Mouse (Mus musculus) forebrain, embryonic 16.5 days (tissue): ENCODE data around the gene Tap2. TPM values are rescaled to one million over a fixed set of nuclear protein-coding genes. Genes with fewer than 3 reads are reported as not detected.

Experiments
- polyA plus RNA-seq: library from polyadenylated mRNA; unstranded; fragments of >200 nt; fragmentation: Nextera tagmentation; extraction: Ambion mirVana; gene quantifications from 2 replicates; pipeline ENCODE4 v1.2.1, GENCODE M21; 2015

The Tap2 gene
- polyA plus RNA-seq, 1 experiment from 2014 or later, result 1.6 TPM

Other genes starting within 250 kb of the Tap2 start
- gene Vps52, start 247.7 kb upstream of the Tap2 start, polyA plus RNA-seq, result 79.5 and 81.0 TPM in 2 replicates
- gene Rps18, start 247.5 kb upstream of the Tap2 start, polyA plus RNA-seq, result 811 and 837 TPM in 2 replicates
- 9.4 and 9.9 TPM in 2 replicates for gene H2-K1, start 203.2 kb upstream of the Tap2 start, polyA plus RNA-seq
- gene Ring1, start 178.8 kb upstream of the Tap2 start, polyA plus RNA-seq, result 16.0 and 20.4 TPM in 2 replicates
- 63.9 and 65.4 TPM in 2 replicates for gene H2-Ke6, start 175.5 kb upstream of the Tap2 start, polyA plus RNA-seq
- gene Slc39a7, start 171.8 kb upstream of the Tap2 start, polyA plus RNA-seq, result 148 and 157 TPM in 2 replicates
- 55.6 and 60.2 TPM in 2 replicates for gene Rxrb, start 171.7 kb upstream of the Tap2 start, polyA plus RNA-seq
- 2.3 and 4.0 TPM in 2 replicates for gene Col11a2, start 164.1 kb upstream of the Tap2 start, polyA plus RNA-seq
- 0.22 and 0.28 TPM in 2 replicates for gene H2-Oa, start 111.2 kb upstream of the Tap2 start, polyA plus RNA-seq
- 12.1 and 15.8 TPM in 2 replicates for gene H2-DMa, start 84.0 kb upstream of the Tap2 start, polyA plus RNA-seq
- 130 and 132 TPM in 2 replicates for gene Brd2, start 80.9 kb upstream of the Tap2 start, polyA plus RNA-seq
- 0.43 and 0.90 TPM in 2 replicates for gene H2-DMb2, start 60.2 kb upstream of the Tap2 start, polyA plus RNA-seq
- gene H2-DMb1, start 50.5 kb upstream of the Tap2 start, polyA plus RNA-seq, result 0.66 and 0.98 TPM in 2 replicates
- gene Tap1, start 16.0 kb upstream of the Tap2 start, polyA plus RNA-seq, result 1.9 and 2.6 TPM in 2 replicates
- 0.43 and 1.5 TPM in 2 replicates for gene Psmb9, start 15.8 kb upstream of the Tap2 start, polyA plus RNA-seq
- 1.5 and 2.5 TPM in 2 replicates for gene Psmb8, start 5.8 kb upstream of the Tap2 start, polyA plus RNA-seq
- 0.15 and 0.28 TPM in 2 replicates for gene H2-Ob, start 35.4 kb downstream of the Tap2 start, polyA plus RNA-seq
- 0.53 and 0.95 TPM in 2 replicates for gene H2-Ab1, start 54.2 kb downstream of the Tap2 start, polyA plus RNA-seq
- gene H2-Aa, start 84.3 kb downstream of the Tap2 start, polyA plus RNA-seq, result not detected in 2 replicates
- 0.82 and 1.0 TPM in 2 replicates for gene H2-Eb1, start 102.3 kb downstream of the Tap2 start, polyA plus RNA-seq
- not detected in 2 replicates for gene H2-Eb2, start 122.1 kb downstream of the Tap2 start, polyA plus RNA-seq
- gene Btnl2, start 151.3 kb downstream of the Tap2 start, polyA plus RNA-seq, result not detected in 2 replicates
- not detected in 2 replicates for gene Btnl1, start 173.6 kb downstream of the Tap2 start, polyA plus RNA-seq
- gene BC051142, start 195.3 kb downstream of the Tap2 start, polyA plus RNA-seq, result 2.6 and 4.4 TPM in 2 replicates